Mouse (Mus musculus) cerebellum, adult 2 months (tissue): ENCODE data around the gene Prdm2.

Experiments
- CTCF ChIP-seq: fragments of 200-500 bp; IDR thresholded peaks from 2 replicates; pipeline ENCODE4 v1.5.1; 2011; ENCODE audit warnings: low read depth, mild to moderate bottlenecking, control low read depth, low read length, moderate library complexity, borderline replicate concordance; ENCODE audit not compliant: insufficient read depth
- POLR2A ChIP-seq: fragments of 200-500 bp; IDR thresholded peaks from 2 replicates; pipeline ENCODE4 v1.6.1; 2011; ENCODE audit warnings: low read length, control low read depth, borderline replicate concordance; ENCODE audit not compliant: insufficient read depth

GRCm38 (mm10) chr4:143214221-143214797 lies 1.5 kb upstream of the Prdm2 start:
- TF ChIP-seq POLR2A (no peak), CTCF (no peak)
